Mouse (Mus musculus) 3134 (cell line): ENCODE results near the gene Rpl3.
"Not testable (repeated sequence)": the region's sequence is repeated elsewhere in the genome, so short reads cannot be mapped to it uniquely, and the experiment has no call there.

Source experiments
- DNase-seq: peaks from one replicate; pipeline ENCODE4 v3.0.0-alpha.2; 2011; ENCODE audit warnings: low spot score; ENCODE audit not compliant: insufficient read length; ENCODE audit errors: extremely low read depth

Rpl3 gene

DNA sequence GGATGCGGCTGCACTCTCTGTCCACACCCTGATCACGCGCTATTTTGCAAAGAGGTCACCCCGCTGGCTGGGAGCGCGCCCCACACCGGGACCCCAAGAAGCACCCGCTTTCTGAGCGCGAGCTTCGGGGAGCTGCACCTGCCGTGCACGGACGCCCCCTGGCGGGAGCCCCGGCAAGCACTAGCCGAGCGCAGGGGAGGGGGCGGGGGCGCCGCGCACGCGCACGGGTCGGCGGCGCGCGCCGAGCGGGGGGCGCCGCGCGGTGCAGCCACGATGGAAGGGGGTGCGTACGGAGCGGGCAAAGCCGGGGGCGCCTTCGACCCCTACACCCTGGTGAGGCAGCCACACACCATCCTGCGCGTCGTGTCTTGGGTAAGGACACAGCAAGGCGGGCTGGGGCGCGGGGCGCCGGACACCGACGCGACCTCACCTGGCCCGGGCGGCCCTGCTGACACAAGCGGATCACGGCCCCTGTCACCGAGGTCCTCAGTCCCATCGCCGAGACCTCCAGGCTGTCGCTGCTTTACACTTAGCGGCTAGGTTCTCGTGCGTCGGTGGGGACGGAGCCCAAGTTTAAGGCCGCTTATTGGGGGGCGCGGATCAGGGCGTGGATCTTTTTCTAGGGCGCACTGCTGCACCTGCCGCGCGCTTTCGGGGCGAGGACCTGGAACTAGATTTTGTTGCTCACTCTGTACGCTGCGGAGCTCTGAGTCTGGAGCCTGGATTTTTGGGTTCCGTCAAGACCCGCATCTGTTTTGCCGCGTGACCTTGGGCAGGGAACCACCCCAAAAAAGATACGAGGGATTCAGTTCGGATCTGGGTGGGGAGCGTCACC, at the start of gene Rpl3, which contains the start of gene Syngr1:
Rpl3 (minus strand) TSS at position 748 of the 835 bp plus-strand sequence.
Syngr1 (plus strand) TSS at position 214 of the 835 bp plus-strand sequence.
- peak; percentile 27 for DNase-seq

DNA sequence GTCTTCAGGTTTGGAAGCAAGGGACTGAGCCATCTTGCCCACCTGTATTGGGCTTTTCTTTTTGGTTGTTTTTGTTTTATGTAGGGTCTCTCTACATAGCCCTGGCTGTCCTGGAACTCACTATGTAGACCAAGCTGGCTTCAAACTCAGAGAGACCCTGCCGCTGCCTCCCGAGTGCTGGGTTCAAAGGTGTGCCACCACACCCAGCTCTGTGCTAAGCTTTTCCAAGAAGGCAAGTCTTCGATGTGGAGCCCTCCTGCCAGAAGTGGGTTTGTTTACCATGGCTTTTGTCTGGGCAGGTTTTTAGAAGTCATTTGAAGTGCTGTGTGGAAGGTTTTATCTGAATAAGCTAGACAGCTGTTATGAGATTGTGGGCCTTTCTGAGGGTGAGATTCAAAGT, 49.2 kb upstream of the Rpl3 start:
- no peak for DNase-seq

DNA sequence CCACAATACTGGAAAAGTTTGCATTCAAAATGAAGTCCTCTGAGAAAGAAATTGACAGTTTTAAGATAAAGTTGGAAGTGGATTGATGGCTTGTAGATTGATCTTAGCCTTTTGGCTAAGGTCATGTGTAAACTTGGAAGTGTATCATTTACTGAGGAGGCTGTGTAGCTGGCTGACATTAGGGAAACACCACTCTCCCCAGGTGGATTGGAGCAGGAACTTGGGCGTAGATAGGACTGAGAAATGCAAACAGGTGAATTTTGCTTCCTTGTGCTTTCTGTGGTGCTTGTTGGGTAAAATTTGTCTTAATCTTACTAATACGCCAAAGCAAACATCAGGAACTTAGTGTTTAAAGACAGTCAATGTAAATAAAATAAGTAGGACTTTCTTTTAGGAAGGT, 48.6 kb upstream of the Rpl3 start:
- DNase-seq = no peak

DNA sequence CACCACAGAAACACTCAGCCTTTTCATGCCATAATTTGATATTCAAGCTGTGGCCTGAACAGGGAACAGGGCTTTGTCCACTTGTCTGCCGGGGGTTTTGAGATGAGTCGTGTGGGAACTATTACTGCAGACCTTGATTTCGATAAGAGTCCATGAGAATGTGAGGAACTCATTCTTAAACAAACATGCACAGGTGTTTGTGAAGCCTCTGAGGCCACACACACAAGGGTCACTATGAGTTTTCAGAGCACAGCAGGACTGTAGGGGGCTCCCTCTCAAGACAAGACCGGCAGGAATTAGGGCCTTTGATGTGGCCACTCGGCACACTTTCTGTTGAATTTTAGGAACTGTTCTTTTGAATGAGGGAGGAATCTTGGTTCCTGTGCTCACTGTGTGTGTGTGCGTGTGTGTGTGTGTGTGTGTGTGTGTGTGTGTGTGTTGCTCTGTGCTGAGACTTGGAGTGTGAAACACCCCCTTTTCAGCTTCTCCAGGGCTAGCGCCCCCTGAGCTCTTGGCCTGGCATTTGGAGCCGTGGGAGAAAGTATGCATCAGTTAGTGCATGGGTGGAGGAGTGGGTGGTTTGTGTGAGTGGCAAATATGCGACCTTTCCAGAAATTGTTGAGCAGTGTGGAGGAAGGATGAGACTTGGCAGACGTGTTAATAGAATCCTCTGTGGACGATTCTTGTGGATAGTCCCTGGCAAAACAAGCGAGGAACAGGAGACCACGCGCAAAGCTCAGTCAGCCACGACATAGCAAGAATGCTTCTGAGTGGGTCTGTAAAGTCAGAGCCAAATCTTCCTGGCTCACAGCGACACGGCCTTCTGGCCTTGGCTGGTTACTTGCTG, 46.5 kb upstream of the Rpl3 start:
- no peak for DNase-seq

DNA sequence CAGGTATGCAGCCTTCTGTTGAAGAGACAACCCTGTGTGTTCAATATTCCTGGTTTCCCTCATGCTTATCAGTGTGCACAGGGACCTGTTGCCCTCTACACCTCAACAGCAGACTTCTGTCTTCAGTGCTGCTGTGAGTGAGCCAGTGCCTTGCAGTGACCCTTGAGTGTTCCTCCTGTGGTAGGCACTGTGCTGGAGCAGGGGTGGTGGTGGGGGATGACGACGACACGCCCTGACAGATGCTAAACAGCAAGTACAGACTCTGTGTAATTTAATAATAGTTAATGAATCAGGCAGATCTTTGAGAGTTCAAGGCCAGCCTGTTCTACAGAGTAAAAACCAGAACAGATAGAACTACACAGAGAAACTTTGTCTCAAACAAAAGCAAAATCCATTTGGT, 45.0 kb upstream of the Rpl3 start:
- no peak for DNase-seq

DNA sequence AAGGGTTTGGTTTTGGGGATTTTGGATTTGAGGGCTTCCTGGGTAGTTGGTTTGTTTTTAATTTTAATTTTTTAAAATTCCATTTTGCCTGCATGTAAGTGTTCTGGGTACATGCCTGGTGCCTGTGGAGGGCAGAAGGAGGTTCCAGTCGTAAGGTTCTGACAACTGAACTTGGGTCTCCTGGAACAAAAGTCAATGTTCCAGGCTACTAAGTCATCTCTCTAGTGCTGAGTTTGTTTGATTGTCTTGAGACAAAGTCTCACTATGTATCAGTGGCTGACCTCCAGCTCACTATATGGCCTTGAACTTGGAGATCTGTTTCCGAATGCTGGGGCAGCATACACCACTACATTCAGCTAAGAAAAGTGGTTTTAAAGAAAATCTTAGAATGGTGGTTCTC, 43.8 kb upstream of the Rpl3 start:
- no peak for DNase-seq

DNA sequence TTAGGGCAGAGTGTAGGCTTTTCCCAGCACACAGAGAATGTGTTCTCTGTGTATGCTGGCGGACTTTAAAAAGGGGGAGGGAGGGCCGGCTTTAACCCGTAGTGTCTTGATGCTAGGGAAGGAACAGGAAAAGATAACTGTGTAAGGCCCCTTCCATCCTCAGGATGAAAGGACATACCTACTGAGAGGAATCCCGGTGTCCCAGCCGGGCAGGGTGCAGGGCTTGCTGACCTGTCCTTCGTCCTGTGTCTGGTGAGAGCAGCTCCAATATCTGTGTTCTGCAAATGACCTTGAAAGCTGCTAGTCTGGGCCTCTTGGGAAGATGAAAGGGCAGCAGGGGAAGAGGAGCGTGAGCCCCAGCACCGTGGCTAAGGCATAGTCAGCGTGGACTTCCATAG, 42.8 kb upstream of the Rpl3 start:
- DNase-seq = no peak

DNA sequence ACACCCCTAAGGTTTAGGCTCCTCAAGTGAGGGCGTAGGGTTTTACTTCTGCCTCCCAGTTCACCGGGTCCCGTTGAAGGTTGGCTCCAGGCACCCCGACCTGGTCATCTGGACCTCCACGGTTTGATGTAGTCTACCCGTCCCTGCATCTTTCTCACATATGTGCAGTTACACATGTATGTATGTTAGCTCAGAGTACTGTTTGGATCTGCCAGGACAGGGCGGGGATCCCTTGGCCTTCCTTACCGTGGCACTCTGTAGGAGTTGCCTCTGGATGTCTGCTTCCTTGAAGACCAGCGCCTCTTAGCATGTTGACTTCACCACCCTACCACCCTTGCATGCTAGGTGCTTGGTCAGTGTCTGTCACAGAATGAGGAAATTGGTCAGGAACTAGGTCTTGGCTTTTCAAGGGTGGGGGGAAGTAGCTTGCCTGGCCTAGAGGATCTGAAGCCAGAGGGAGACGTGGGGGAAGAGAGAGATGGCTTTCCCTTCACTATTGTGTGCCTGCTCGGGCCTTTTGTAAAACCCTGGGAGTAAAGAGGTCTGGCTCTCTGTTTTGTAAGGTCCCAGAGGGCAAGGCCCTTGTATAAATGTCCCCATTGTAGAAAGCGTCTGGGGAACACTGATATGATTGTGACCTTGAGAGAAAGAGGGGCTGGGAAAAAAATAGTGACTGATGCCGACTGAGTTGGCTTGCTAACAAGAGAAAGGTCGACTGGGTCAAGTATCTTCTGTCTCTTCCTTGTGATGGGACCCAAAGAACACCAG, 42.2 kb upstream of the Rpl3 start:
- no peak for DNase-seq

DNA sequence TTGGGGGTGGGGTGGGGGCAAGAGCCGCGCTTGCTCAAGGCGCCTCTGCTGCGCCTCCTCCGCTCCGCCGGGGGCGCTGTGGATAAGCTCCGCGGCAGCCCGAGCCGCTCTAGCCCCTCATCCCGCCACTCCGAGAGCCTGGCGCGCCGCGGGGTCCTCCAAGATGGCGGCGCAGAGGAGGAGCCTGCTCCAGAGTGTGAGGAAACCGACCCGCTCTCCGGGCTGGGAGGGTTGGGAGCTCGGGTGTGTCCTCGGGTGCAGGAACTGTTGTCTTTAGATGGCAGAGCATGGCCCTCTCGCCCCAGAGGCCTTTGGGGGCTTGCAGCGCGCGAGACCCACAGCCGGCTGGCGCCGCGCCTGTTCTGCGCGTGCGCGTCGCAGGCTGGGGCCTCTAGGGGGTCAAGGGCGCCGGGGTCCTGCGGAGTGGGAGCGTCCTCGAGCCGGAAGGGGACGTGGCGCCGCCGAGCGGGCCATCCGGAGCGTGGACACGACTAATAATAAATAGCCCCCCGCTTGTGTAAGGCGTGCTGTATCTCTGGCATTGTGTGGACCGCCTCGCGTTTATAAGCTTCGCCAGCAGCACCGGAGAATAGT, 41.4 kb upstream of the Rpl3 start, which contains the start of gene Tab1:
Tab1 (plus strand) TSS at position 135 of the 594 bp plus-strand sequence.
- peak; percentile 95 for DNase-seq

DNA sequence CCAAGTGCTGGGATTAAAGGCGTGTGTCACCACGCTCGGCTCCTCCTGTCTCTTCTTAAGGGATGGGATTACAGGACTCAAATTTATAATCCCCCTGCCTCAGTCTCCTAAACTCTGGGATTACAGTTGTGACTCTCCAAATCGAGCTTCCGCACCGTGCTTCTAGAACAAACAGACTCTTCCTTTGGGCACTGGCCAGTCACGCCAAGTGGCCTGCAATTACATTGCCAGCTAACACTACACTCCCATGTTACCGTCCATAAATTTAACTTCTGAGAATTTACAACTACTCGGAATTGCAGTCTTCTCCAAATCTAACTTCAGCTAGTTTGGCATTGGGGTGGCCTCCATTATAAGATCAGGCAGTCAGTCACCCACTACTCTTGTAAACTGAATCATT, 40.8 kb upstream of the Rpl3 start:
- no peak for DNase-seq

DNA sequence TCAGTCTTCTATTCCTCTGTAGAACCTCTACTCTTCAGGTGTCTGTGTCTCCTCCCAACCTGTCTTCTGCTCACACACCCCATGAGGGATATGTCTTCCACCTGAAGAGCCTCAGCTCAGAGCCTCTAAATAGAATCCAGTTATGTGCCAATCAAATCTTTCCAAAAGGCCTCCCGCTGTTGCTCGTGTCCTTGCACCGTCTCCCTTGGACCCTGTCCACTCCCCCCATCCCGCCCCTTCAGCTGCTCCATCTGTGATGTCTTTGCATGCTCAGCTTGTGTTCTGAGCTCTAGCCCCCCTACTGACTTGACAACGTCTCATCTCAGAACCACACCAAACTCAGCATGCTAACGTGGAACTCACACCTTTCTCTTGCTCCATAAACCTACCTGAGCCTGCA, 39.8 kb upstream of the Rpl3 start:
- no peak for DNase-seq

DNA sequence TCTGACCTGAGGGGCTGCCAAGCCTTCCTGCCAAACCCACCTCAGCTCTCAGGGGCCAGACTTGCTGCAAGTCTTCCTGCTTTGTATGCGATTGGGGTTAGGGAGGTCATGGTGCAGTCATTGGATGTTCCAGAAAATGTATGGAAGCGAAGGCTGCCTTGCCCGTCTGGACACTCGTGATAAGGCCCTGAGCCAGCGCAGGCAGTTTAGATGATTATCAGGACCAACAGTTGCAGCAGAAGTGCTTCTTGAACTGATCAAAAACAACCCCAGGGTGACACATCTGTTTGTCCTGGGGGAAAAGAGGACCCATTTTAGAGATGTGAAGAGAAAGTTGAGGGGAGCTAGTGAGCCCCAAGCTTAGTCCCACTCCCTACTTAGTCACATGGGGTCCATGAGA, 39.0 kb upstream of the Rpl3 start:
- DNase-seq = no peak

DNA sequence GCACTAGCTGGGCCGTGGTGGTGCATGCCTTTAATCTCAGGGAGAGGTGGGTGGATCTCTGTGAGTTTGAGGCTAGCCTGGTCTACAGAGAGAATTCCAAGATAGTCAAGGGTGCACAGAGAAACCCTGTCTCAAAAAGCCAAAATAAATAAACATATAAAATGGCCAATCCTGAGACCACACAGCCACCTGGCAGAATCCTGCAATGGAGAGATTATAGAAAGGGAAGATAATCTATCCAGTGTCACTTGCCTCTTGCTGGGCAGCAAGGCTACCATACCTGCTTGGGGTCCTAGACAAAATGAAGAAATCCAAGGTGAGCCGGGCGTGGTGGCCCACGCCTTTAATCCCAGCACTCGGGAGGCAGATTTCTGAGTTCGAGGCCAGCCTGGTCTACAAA, 38.3 kb upstream of the Rpl3 start:
- DNase-seq = no peak

DNA sequence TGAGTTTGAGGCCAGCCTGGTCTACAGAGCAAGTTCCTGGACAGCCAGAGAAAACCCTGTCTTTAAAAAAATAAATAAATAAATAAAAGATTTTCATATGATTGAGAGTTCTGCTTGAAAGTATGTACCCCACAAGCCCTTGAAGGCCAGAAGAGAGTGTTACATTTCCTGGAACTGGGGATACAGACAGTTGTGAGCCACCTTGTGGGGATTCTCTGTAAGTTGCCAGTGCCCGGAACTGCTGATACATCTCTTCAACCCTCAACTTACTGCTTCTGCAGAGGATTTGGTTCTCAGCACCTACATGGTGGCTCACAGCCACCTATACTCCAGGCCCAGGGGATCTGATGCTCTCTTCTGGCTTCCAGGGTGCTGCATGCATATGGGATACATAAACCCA, 35.5 kb upstream of the Rpl3 start:
- no peak for DNase-seq

DNA sequence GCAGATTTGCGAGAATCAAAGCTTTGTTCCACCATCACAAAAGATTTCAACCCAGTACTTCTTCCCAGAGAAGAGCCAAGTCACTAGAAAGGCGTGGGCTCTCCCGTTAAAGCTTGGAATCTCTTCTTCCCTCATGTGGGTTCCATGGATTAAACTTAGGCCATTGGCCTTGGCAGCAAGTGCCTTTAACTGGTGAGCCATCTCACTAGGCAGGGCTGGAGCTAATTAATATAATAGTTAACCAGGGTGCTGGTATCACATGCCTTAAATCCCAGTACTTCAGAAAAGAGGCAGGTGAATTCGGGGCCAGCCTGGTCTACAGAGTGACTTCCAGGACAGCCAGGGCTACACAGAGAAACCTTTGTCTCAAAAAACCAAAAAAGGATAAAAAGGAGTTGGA, 33.0 kb upstream of the Rpl3 start:
- no peak for DNase-seq

DNA sequence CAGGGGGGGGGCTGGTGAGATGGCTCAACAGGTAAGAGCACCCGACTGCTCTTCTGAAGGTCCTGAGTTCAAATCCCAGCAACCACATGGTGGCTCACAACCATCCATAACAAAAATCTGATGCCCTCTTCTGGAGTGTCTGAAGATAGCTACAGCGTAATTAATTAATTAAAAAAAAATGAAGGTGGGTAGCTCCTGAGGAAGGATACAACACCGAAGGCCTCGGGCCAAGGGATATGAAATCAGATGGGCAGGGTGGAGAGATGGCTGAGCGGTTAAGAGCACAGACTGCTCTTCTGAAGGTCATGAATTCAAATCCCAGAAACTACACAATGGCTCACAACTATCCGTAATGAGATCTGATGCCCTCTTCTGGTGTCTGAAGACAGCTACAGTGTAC, 30.8 kb upstream of the Rpl3 start:
- not testable (repeated sequence) for DNase-seq

DNA sequence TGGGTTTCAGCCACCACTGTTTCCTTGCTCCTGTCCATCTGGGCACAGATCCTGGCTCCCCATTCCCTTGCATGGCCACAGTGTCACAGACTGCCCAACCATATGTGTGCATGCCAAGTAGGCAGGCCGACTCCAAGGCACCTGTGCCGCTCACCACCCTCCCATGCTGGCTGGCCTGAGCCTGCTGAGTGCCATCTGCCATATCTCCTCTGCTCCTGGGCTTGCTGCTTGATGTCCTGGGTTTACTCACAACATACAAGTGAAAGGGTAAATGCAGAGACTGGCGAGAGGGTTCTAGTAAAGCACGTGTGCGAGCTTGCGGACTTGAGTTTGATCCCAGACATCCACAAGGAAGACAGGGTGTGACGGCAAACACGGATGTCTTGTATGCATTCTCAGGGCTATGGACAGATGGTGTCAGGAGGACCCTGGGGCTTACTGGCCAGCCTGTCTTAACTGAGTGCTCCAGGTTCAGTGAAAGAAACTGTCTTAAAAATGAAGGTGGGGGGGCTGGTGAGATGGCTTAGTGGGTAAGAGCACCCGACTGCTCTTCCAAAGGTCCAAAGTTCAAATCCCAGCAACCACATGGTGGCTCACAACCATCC, 30.2 kb upstream of the Rpl3 start:
- DNase-seq = no peak

DNA sequence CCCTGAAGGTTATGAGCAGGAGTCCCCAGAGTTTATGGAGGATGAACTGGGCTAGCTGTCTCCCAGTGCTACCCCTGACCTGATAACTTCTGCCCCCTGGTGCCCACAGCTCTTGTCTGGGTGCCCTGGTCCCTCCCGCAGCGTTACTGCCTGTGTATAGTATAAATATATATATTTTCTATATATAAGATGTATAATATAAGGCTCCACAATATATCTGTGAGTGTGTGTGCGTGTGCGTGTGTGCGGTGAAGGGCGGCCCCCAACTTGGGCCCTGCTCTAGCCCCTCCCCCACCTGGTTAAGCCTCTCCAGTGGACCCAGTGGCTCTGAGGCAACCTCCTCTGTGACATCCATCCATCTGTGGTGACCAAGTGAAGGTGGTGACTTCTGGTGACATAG, 27.4 kb upstream of the Rpl3 start:
- DNase-seq = no peak

DNA sequence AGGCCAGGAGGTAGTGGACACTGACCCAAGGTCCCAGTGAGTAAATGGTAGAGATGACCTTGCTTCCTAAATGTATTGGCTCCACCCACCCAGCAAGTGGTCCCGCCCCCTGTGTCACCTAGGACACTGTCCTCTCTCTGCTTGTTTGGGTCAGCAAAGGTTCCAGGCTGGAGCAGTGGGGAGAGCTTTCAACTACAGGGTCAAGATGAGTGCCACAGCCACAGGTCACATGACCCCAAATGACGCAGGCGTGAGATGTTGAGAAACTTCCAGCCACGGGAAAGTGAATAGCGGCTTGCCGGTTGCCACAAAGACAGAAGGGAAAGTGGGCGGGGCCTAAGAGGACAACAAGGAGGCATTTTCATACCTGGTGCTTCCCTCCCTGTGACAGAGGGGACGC, 25.5 kb upstream of the Rpl3 start:
- no peak for DNase-seq
